ENCODE assay signal across 8 mouse cellular contexts in the genomic region with DNA sequence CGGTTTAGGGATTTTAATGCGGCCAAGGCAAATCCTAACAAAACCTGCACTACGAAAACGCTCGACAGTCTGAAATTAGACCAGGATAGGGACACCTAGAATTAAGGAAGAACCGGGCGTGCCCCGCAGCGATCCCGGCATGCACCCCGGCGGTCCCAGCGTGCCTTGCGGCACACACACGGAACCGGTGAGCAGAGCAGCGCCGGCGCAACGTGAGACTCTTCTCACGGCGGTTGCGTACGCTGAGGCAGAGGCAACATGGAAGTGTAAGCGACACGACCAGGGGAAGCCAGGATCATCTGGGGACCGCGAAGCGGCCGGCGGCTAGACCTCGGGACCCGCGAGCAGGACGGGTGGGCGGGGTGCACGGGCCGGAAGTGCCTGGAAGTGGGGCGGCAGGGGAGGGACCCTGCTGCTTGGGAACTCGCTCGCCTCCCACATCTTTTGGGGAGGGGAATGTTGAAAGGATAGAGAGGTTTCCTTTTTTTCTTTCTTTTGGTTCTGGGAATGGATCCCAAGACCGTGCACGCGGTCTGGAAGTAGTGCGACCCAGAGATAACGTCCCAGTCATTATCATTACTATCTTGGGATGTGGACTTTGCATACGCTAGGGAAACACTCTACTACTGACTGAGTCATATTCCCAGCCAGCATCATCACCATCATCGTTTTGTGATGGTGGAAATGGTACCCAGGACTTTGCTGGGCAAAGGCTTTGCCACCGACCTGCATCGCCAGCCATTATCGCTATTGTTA. TPM values are rescaled to one million over a fixed set of nuclear protein-coding genes. Genes with fewer than 3 reads are reported as not detected.
DNase-seq lines count a peak whose midpoint lies in the region; ATAC-seq lines count a peak whose summit lies in the region.

A gene (minus strand): TSS at position 106 of the 756 bp plus-strand sequence.
A gene (plus strand): TSS at position 149 of the 756 bp plus-strand sequence.

- H3K9ac ChIP-seq in hindbrain, embryonic 12.5 days = peak within 1 kb of the TSS; percentile 70

- H3K27me3 ChIP-seq in hindbrain, embryonic 12.5 days = no peaks in the 10 kb centered on the region

- H3K4me1 ChIP-seq in hindbrain, embryonic 12.5 days = peaks cover 12% of the 10 kb centered on the region

- ATAC-seq in hindbrain, embryonic 12.5 days (ENCODE audit: low FRiP score) = peak; percentile 87

- DNase-seq in R1 (ENCODE audit: low read depth, low spot score) = peak; percentile 80
- DNase-seq in cerebellum, postnatal 14 days = peak; percentile 88 to 90
- peak; percentile 72 to 83 for DNase-seq in frontal cortex, postnatal 14 days (ENCODE audit: low spot score in 2 of 2)
- peak; percentile 82 to 89 for DNase-seq in layer of hippocampus, postnatal 14 days (ENCODE audit: low spot score in 2 of 2)
- peak; percentile 91 for DNase-seq in lung, postnatal 10 days
- DNase-seq in ovary, postnatal 14 days (ENCODE audit: low spot score) = peak; percentile 70
- peak; percentile 85 for DNase-seq in thymus, postnatal 14 days

- 2% methylated on average over 50 of the region's 51 CpGs for WGBS in hindbrain, embryonic 12.5 days

- no peaks in the 10 kb centered on the region for H3K9me3 ChIP-seq in hindbrain, embryonic 12.5 days (replicated peaks)

- H3K36me3 ChIP-seq in hindbrain, embryonic 12.5 days = no peaks in the 10 kb centered on the region

- H3K27ac ChIP-seq in hindbrain, embryonic 12.5 days = peak within 1 kb of the TSS; percentile 91

- H3K4me2 ChIP-seq in hindbrain, embryonic 12.5 days (replicated peaks) = peak within 1 kb of the TSS; percentile 72

- H3K4me3 ChIP-seq in hindbrain, embryonic 12.5 days = peak within 1 kb of the TSS; percentile 57

RNA-seq across cellular contexts. Expression of the first gene that starts in this region (rescaled TPM):
- 23.5 and 34.7 TPM in 2 replicates for polyA plus RNA-seq in hindbrain, embryonic 12.5 days (2016; fragmentation: Nextera tagmentation; extraction: Ambion mirVana)
- total RNA-seq in layer of hippocampus, postnatal 14 days (2021) = 10 to 100 TPM; 19.2 to 21.5 TPM

RNA-seq across cellular contexts. Expression of the second gene that starts in this region (rescaled TPM):
- polyA plus RNA-seq in hindbrain, embryonic 12.5 days (2016; fragmentation: Nextera tagmentation; extraction: Ambion mirVana) = 53.3 and 56.0 TPM in 2 replicates
- total RNA-seq in layer of hippocampus, postnatal 14 days (2021) = 10 to 100 TPM; 29.9 to 34.0 TPM

Comparison
In these comparisons a context has a peak if more than half of its experiments do, and no peak if none do; other contexts are left out.
1. Peak in every context shown above with its lines: DNase-seq, ATAC-seq, H3K4me3 ChIP-seq and H3K27ac ChIP-seq.